Mouse (Mus musculus) urinary bladder, postnatal 14 days (tissue): Measurements from ENCODE around the gene Acad10.
"Not testable (repeated sequence)": the region's sequence is repeated elsewhere in the genome, so short reads cannot be mapped to it uniquely, and the experiment has no call there.

Experiments
- DNase-seq: peaks from one replicate; pipeline ENCODE4 v3.0.0; 2021; ENCODE audit warnings: low spot score

Gene Acad10

DNA sequence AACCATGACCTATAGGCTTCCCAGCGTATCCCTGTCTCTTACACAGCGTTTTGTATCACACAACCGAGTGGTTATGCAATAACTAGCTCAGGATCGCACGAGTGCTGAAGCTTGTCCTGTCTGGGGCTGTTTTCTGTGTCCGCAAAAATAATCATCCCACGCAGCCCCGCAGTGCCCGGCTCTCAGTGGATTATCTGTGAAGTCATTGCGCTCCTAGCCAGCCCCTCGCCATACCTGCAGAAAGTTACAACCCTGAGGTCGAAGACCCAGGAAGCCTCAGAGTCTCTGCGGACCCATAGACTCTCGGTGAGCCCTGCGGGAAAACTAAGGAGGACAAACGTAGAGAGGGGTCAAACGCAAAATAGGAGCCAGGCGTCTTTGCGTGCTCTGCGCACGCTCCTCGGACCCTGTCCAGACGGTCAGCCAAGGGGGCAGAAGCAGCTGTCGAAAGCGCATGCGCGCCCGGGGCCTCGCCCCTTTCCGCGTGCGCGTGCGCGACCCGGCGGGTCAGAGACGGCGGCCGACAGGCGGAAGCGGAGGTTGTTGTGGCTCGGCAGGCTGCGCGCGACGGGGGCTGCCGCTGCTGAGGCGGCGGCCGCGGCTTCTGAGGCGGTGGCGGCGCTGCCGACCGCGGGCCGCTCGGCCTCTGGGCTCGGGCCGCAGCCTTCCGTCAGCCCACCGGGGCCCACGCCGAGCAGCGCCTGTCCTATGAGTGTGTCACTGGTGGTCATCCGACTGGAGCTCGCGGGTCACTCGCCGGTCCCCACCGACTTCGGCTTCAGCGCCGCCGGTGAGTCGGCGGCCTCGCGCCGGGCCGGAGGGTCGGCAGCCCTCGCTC is at the start of gene Acad10, which contains the start of gene Brap:
Gene Acad10 (minus strand): TSS at position 456 of the 838 bp plus-strand sequence.
Gene Brap (plus strand): TSS at position 505 of the 838 bp plus-strand sequence.
- peak; percentile 93 for DNase-seq

DNA sequence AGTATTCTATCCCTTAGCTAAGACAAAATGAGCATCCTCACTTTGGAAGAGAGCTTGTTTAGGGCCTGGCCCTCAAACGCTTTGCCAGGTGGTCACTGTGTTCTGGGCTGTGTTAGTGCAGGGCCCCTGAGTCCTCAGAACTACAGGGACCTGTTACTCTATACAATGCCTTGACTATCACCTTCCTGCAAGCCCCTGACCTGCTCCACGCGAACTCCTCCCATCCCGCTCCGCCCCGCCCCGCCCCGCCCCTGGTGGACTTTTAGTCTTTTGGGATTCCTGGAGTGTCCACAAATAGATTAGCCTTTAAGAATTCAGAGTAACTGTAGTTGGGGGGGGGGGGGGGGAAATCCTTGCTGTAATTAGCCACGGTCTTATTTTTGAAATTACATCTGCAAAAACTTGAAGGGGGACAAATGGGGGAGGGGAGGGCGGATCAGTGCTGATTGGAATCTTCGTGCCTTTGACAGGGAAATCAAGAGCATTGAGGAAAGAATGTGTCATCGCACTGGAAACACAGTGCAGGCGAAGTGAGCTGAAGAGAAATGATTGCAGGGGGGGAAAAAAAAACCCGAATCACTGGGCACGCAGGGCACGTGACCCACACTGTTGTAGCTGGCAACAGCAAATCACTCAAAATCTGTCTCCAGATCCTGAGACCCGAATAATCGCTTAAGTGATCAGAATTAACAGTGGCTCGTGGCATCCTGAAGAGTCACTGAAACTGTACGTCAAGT is 44.4 kb upstream of the Acad10 start:
- no peak for DNase-seq

DNA sequence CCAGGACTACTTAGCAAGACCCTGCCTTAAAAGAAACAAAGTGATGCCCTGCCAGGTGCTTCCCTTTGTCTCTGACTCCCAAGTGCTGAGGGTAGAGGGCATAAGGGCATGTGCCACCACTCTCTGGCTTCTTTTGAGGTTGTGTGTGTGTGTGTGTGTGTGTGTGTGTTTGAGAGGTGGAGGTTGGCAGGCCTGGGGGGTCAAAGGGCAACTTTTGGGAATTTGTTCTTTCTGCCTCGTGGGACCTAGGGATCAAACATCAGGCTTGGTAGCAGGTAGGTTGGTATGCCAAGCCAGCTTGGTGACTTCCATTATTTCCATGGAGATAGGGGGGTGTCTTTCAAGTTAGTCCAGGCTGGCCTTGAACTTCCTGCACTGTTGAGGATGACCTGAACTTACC is 43.0 kb upstream of the Acad10 start:
- no peak for DNase-seq

DNA sequence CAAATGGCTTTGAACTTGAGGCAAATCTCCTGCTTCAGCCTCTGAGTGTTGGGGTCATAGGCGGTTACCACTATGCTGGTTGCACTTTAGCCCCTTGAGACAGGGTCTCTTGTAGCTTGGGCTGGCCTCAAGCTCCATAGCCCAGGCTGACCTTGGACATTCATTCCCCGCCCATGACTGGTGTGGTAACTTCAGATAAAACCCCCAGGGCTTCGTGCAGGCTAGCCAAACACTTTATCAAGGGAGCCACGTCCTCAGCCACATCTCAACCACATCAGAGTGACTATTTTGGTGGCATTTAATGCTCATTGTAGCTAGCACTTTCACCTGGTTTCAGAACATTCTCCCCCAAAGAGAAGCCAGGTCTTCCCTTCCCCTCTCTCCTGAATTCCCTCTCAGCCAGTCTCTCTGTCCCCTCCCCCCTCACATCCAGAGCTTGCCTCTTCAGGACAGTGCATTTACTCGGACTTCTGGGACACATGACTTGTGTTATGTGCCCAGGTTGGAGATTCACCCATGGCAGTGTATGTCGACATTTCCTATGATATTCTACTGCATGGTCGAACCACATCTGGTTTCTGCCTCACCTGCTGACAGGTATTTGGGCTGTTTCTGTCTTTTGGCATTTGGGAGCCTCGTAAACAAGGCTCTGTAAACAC is 40.9 kb upstream of the Acad10 start:
- DNase-seq = no peak

DNA sequence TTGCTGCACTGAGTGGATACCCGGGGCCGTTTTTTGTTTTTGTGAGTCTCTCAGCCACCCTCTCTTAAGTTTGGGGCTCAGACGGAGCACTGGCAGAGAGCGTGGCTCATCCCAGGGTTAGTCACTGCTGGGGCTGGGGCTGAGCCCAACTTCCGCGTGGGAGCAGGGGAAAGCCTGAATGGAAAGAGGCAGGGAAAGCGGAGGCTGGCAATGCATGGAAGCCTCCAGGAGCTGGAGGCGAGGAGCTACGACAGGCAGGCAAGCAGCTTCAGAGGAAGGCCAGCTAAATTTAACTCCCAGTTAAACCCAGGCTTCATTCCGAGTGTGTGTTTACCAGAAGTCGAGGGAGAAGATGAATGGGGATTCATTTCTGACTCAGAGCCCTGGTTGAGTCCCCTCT is 40.2 kb upstream of the Acad10 start:
- peak; percentile 43 for DNase-seq

DNA sequence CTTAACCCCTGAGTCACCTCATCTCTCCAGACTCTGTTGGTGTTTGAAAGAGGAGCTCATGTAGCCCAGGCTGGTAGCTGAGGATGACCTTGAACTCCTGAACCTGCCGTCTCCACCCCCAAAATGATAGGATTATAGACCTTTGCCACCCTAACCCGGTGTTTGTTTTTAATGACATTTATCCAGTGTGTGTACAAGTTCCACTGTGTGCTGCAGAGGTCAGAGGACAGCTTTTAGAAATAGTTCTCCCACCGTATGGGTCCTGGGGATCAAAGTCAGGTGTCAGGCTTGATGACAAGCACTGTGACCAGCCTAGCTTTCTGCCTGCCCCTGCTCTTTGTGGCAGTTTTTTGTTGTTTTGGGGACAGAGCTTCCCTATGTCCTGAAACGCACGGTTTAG is 39.6 kb upstream of the Acad10 start:
- DNase-seq = no peak

DNA sequence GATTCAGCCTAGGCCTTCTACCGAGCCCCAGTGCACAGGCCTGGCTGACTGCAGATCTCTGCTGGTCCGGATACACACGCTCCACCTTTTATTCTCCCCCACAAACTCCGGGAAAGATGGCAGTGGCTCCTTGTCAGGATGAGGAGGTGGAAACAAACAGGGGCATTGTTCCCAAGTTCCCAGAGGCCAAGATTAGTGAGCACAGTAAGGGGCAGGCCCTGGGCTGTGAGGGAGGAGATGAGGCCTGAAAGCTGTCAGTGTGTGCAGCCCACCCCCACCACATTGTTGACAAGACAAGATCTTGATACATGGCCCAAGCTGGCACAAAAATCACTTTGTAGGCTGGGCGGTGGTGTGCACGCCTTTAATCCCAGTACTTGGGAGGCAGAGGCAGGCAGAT is 36.4 kb upstream of the Acad10 start:
- DNase-seq = no peak

DNA sequence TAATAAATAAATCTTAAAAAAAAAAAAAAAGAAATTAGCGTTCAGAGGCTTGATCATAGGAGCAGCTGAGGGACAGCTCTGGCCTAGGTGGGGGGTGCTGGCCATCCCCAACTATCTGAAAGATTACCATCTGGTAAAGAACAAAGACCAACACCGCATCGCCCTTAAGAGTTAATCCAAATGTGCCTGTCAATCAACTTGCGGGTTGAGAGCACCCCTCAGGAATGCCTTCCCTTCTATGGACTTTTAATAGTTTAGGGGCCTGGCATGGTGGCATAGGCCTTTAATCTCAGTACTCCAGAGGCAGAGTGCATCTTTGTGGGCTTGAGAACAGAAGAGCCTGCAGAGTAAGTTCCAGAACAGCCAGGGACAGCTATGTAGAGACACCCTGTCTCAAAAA is 32.6 kb upstream of the Acad10 start:
- DNase-seq = no peak

DNA sequence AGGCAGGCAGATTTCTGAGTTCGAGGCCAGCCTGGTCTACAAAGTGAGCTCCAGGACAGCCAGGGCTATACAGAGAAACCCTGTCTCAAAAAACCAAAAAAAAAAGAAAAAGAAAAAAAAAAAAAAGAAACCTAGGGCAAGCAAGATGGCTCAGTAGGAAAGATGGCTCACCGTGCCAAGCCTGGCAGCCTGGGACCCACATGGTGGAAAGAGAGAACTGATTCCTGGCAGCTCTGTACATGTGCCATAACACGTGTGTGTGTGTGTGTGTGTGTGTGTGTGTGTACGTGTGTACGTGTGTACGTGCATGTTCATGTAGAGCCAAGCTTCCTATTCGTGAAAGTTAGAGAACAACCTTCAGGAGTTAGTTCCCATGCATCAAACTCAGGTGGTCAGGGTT is 31.1 kb upstream of the Acad10 start:
- DNase-seq = not testable (repeated sequence)

DNA sequence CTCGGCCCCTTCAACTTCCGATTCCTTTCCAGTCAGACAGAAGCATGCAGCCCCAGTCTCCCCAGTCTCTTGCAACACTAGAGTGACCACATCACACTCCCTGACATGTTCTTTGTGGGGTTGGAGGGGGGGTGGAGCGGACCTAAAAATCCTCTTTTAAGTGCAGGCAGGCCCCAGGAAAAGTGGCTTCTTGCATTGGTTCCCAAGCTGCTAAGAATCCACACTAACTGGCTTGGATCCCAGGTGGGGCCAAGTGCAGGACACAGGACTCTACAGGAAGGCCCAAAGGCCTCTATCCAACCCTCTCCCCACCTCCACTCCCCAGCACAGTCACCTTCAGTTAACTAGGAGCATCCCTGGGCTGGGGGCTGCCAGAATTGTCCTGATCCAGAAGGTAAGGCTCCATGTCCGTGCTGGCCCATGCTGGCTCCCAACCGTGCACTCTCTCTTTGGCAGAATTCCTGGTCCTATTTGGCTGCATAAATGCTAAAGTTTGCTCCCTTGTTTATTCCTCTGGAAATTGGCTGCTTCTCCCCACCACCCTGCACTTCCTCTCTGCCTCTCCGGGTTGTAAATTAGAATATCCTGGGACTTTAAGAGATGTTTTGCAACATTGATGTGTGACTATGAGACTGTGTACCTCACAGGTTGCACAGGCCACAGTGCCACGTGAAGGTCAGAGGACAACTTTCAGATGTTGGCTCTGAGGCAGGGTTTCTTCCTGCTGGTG is 30.3 kb upstream of the Acad10 start:
- DNase-seq = peak; percentile 39

DNA sequence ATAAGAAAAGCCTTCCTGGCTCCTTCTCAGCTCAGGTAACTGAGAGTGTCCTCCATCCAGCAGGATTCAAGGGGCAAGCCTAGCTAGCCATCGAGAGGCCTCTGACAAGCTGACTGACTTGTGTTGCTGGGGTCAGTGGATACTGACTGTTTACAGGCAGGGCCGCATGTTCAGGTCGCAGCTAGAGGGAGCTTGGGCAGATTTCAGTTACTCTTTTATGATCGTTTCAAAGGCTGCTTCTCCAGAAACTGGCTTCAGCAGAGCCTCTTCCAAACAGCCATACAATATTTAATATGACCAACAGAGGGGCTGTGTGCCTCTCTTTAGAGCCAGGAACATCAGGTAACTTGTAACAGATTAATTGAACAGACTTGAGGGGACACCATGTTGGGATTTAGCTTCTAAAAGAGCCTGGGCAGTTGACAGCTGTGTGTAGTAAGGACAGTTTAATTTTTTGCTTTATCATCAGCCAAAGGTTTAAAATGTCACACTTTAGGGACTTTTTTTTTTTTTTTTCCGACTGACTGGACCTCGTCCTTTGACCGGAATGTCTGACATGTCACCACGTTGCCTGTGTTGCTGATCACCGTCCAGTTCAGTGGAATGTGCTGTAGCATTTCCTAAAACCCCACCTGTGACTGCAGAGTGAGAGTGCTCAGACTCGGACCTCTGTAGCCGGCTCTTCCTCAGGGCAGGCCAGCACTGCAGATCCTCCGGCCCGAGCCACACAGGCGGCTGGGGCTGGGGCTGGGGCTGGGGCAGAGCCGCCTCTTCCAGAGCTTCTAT is 26.0 kb upstream of the Acad10 start:
- DNase-seq = no peak

DNA sequence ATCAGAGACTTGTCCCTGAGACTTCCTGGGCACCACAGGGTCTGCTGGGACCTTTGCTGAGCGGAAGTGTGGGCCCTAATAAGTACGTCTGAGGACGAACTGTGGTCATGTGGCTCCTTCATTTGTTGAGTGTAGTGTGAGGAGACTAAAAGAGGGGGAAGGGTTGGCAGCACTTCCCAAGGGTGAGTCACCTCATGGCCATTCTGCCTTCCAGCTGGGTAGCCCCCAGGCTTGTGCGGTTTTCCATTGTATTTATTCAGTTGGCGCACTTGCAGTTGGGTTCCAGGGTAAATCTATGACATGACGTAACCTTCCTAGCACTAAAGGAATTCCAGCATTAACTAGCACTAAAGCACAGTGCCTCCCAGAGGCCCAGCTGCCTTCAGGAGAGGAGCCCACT is 25.2 kb upstream of the Acad10 start:
- DNase-seq = no peak

DNA sequence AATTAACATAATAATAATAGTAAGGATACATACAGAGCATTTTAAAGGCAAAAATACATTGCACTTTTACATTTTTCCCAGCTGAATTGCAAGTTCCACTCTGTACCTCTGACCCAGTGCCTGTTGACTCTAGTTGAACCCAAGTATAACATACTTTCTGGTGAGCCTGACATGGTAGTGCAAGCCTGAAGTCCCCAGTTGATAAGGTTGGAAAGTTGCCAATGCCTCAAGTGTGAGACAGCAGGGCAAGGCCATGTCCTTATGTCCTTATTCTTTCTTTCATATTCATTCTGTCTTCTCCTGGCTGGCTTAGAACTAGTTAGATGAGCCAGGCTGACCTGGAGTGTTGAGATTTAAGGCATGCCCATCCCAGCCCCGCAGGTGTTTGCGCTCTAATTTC is 21.9 kb upstream of the Acad10 start:
- DNase-seq = no peak

DNA sequence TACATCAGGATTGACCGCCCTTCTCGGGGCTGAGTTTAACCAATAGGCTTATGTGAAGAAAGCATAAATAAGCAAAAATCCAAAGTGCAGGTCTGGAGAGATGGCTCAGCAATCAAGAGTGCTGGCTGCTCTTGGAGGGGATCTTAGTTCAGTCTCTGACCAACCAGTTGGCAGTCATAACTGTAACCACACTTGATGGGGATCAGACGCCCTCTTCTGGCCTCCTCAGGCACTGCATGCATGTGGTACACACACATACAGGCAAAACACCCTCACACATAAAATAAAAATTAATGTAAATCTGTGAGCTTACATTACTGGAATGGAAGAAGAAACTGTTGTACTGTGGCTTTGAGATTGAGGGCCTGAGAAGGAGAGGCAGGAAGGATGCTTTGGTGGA is 10.1 kb upstream of the Acad10 start:
- no peak for DNase-seq

DNA sequence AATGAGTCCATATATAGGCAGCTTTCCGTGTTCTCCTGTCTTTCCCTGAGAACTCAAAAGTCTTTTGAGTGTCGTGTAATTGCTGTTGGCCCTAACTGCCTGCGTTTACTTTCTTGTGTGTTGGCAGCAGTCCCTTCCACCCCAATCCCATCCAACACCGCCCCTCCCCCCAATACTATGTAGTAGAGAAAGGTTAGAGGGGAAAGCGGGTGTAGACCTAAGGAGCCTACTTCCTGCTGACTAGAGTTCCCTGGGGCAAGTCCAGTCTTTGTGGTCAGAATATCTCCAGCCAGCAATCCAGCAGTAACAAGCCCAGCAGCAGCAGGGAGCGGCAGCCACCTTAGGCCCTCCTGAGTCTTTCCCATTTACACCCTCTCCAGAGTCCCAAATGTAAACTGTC is 8.1 kb upstream of the Acad10 start:
- DNase-seq = no peak

DNA sequence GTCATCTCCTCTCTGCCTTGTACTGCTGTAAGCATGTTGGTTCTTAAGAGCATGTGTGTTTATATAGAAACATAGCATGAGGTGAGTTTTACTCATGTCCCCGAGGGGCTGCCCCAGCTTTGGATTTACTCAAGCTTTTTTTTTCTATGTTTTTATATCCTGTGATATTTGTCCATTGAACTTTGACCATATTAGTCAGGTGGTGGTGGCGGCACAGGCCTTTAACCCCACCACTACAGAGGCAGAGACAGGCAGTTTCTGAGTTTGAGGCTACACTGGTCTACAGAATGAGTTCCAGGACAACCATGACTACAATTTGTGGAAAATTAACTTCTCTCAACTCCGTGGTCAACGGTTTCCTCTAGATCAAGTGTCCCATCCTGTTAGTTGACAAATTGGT is 6.8 kb upstream of the Acad10 start:
- no peak for DNase-seq

DNA sequence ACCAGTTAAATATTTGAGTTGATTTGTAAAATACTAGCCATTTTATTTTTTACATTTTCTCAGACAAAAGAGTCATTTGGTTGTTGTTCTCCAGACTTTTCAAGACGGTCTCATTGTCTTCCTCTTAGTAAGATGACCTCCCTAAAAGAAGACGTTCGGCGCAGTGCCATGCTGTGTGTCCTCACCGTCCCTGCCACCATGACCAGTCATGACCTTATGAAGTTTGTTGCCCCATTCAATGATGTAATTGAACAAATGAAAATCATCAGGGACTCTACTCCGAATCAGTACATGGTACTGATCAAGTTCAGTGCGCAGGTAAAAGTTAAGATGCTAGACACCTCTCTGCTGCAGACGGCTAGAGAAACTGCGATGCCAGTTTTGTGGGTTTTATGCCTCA is 4.7 kb upstream of the Acad10 start:
- no peak for DNase-seq

DNA sequence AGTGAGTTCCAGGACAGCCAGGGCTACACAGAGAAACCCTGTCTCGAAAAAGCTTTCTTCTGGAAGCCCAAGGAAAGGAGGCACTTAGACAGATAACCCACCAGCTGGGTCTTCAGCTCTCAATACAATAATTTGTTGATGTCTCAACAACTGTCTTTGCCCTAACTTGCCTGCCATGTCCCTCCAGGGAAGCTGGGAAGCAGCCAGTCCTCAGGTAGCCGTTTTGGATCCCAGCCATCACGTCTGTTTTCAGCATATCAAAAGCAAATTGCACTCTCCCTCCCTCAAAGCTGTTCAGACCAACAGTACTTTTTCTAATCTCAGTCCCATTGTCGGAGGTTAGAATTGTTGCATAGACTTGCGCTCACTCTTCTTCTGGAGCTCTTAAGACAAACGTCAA is 3.8 kb upstream of the Acad10 start:
- no peak for DNase-seq

DNA sequence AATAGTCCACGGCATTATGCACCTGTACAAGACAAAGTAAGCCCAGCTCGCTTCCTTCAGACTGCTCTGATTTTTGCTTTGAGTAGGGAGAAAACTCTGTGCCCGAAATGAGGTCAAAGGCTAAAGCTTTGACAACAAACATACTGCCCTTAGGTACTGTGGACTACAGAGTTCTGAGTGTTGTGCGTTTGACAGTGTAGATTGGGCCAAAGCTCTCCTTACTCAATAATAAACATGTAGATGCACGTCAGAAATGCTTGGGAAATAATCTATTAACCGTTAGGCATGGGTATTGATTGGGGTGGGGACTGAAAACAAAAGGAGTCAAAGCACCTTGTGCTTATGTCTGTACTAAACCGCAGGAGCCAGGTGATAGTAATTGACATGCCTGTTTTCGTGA is 3.1 kb upstream of the Acad10 start:
- no peak for DNase-seq

DNA sequence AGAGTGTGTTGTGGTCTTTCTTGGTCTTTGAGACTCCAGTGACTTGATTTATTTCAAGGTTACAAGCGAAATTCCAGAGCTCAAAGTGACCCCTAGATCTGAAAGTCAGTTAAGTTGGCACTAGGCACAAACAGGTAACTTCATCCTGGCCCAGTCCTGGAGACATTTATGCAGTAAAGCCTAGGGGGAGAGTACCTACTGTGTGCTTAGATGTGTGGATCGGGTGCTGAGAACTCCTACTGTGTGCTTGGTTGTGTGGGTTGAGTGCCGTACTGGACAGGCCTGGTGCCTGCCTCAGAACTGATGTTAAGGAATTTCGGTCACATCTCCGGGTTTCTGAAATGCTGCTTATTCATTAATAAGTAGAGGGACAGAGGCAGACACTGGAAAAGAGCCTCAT is 1.2 kb upstream of the Acad10 start:
- no peak for DNase-seq

DNA sequence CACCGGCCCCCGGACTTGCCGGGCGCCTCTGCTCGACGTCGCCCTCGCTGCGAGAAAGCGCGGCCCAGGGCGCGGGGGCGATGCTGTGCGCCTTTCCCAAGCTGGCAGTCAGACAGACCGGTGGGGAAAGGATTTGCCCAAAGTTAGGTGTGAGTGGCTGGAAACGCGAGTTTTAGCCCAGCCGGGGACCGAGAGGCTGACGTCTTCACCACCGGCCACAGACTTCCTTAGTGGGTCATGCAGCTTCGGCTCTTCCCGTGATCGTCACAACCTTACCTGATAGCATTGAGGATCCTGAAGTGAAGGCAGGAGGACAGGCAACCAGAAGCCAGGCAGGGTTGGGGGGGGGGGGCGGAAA is 562 bp upstream of the Acad10 start:
- peak; percentile 24 for DNase-seq

DNA sequence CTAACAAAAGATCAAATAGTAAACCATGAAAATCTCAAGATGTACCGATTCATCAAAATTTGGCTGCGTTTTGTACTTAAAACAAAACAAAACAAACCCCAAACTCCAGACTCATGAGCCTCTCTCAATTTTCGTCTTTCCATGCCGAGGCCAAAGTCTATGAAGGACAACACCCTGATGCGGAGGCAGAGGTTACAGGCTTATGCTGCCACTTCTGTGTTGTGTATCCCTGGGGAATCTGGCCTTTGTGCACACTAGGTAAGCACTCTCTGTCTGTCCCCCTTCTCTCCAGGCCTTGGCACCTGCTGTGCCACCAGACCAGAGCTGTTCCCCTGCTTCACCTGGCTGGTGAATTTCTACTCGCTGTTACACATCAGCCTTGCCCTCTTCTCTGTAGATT is 2.7 kb downstream of the Acad10 start:
- not testable (repeated sequence) for DNase-seq
